Mouse (Mus musculus) stomach, embryonic 14.5 days (tissue): Measurements from ENCODE around the gene Mtcl1. TPM values are rescaled to one million over a fixed set of nuclear protein-coding genes. Genes with fewer than 3 reads are reported as not detected.

ENCODE experiments used
- ATAC-seq: fragments of 200-750 bp; cut with Nextera tagmentation; 2 replicates; pipeline ENCODE4 v1.8.0; 2017; ENCODE audit warnings: low read depth, moderate TSS enrichment; ENCODE audit not compliant: insufficient number of reproducible peaks, insufficient read depth, low FRiP score
- H3K27ac ChIP-seq: fragments of 300-500 bp; sonication (generic); 2 replicates; pipeline ENCODE4 v1.5.1; 2014; ENCODE audit warnings: mild to moderate bottlenecking, low read length, moderate library complexity, mixed read lengths
- H3K27me3 ChIP-seq: fragments of 300-500 bp; sonication (generic); 2 replicates; pipeline ENCODE4 v1.6.1; 2014; ENCODE audit warnings: low read length, control low read depth, mixed read lengths; ENCODE audit not compliant: control insufficient read depth, insufficient read depth
- H3K36me3 ChIP-seq: fragments of 300-500 bp; sonication (generic); 2 replicates; pipeline ENCODE4 v1.6.1; 2014; ENCODE audit warnings: mild to moderate bottlenecking, control low read depth, low read length, moderate library complexity, mixed read lengths; ENCODE audit not compliant: control insufficient read depth, insufficient read depth
- H3K4me1 ChIP-seq: fragments of 300-500 bp; sonication (generic); 2 replicates; pipeline ENCODE4 v1.6.1; 2014; ENCODE audit warnings: low read length, control low read depth, mixed read lengths; ENCODE audit not compliant: control insufficient read depth, insufficient read depth
- H3K4me2 ChIP-seq: fragments of 300-500 bp; sonication (generic); replicated peaks from 2 replicates; pipeline ENCODE4 v1.6.1; 2014; ENCODE audit warnings: low read depth, low read length, control low read depth
- H3K4me3 ChIP-seq: fragments of 300-500 bp; sonication (generic); 2 replicates; pipeline ENCODE4 v1.5.1; 2014; ENCODE audit warnings: low read depth, low read length, control low read depth
- H3K9ac ChIP-seq: fragments of 300-500 bp; sonication (generic); replicated peaks from 2 replicates; pipeline ENCODE4 v1.6.1; 2014; ENCODE audit warnings: low read depth, mild to moderate bottlenecking, control low read depth, low read length, moderate library complexity, mixed read lengths
- H3K9me3 ChIP-seq: fragments of 300-500 bp; sonication (generic); 2 replicates; pipeline ENCODE4 v1.6.1; 2016; ENCODE audit warnings: low read depth, low read length, control low read depth; ENCODE audit not compliant: control insufficient read depth
- WGBS: fragments of 180-500 bp; shearing (Covaris S2); extraction: QIAGEN DNeasy Blood & Tissue Kit; methylation state at CpG from one replicate; pipeline ENCODE4 v1.1.7; 2014; 5-methylcytosine and 5-hydroxymethylcytosine counted together
- polyA plus RNA-seq: library from polyadenylated mRNA; unstranded; fragments of >200 nt; fragmentation: Nextera tagmentation; extraction: Ambion mirVana; gene quantifications from 2 replicates; pipeline ENCODE4 v1.2.1, GENCODE M21; 2014

Mtcl1 gene
- polyA plus RNA-seq, 1 experiment from 2014 or later, result 14.7 TPM

GRCm38 (mm10) chr17:66325440-66326203 lies 123.9 kb downstream of the Mtcl1 start:
- ATAC-seq, result no peak
- peaks cover 6% of the 10 kb centered on the region for H3K4me1 ChIP-seq
- H3K27me3 ChIP-seq, result no peaks in the 10 kb centered on the region
- no peak overlapping the region for H3K4me3 ChIP-seq
- no peaks in the 10 kb centered on the region for H3K9me3 ChIP-seq
- no peak overlapping the region for H3K4me2 ChIP-seq
- H3K9ac ChIP-seq, result no peak overlapping the region
- H3K36me3 ChIP-seq, result no peaks in the 10 kb centered on the region
- H3K27ac ChIP-seq, result no peak overlapping the region
- WGBS, result 45% methylated on average over 14 of the region's 14 CpGs

DNA sequence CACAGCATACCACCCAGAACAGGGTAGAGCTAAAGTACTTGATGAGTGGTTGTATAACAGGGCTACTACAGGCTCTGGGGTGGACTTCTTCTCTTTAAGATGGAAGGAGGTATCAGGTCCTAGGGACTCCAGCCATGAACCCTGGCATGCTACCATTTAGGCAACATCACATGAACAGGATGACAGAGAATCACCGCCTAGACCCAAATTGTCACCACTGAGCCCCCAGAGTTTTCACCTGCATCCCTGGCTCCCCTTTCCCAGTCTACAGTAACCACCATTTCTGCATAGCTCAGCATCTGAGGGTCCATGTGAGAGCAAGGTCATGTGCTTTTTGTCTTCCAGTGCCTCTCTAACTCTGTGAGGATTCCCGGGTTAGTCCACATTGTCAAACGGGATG lies 124.7 kb downstream of the Mtcl1 start:
- Histone ChIP-seq H3K4me3 (no peak overlapping the region), H3K27ac (no peak overlapping the region), H3K27me3 (no peaks in the 10 kb centered on the region), H3K9ac (no peak overlapping the region), H3K4me2 (no peak overlapping the region), H3K4me1 (peaks cover 6% of the 10 kb centered on the region), H3K9me3 (no peaks in the 10 kb centered on the region), H3K36me3 (no peaks in the 10 kb centered on the region)
- no peak for ATAC-seq
- 83% methylated on average over 3 of the region's 3 CpGs for WGBS

DNA sequence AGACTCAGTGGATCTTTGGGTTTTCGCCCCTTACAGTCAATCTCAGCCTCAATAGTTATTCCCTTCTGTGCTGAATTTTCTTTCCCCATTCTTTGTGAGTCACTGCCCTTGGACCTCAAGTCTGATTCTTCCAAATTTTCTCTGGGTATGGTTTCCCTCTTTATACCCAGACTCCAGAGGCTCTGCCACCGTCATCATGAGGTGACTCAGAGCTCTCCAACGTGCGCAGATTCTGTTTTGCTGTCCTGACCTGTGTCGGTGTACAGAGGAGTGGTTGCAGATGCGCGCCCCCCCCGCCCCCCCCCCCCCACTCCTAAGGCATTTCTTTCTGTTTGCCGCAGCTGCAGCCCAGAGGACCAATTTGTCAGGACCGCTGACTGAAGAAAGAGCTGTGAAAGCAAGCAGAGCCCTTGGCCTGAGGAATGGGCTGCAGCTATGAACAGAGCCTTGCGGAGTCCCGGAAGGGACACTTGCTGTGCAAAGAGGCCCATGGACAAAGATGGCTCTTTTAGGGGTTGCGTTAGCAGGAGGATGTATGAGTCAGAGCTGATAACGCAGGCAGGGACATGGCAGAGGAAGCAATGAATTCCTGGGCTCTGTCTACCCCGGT lies 126.8 kb downstream of the Mtcl1 start:
- H3K36me3 ChIP-seq, result no peaks in the 10 kb centered on the region
- no peak for ATAC-seq
- H3K27ac ChIP-seq, result no peak overlapping the region
- no peaks in the 10 kb centered on the region for H3K27me3 ChIP-seq
- WGBS, result 55% methylated on average over 15 of the region's 15 CpGs
- H3K4me3 ChIP-seq, result no peak overlapping the region
- no peak overlapping the region for H3K9ac ChIP-seq
- peaks cover 6% of the 10 kb centered on the region for H3K4me1 ChIP-seq
- H3K4me2 ChIP-seq, result no peak overlapping the region
- H3K9me3 ChIP-seq, result no peaks in the 10 kb centered on the region

DNA sequence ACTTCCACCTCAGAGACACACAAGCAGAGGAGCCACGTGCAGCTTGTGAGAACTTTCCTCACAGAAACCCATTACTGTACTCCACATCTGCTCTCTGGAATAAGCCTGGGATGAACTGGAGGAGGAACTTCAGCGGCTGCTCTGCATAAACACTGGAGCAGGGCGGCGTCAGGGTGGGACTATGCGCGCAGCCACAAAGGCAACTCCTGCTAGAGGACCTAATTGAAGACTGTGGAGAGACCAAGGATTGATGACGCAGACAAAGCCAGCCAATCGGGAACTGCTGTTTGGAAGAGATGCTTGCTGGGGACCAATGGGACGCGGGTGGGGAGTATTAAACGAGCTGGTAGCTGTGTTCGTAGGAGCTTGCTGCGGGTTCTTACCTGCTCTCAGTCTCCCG lies 127.6 kb downstream of the Mtcl1 start:
- H3K4me1 ChIP-seq, result peaks cover 6% of the 10 kb centered on the region
- no peaks in the 10 kb centered on the region for H3K27me3 ChIP-seq
- no peak overlapping the region for H3K4me2 ChIP-seq
- WGBS, result 72% methylated on average over 14 of the region's 14 CpGs
- H3K9ac ChIP-seq, result no peak overlapping the region
- no peak; the same call in 1 of the 2 replicates for ATAC-seq
- H3K36me3 ChIP-seq, result no peaks in the 10 kb centered on the region
- H3K4me3 ChIP-seq, result no peak overlapping the region
- H3K9me3 ChIP-seq, result no peaks in the 10 kb centered on the region
- no peak overlapping the region for H3K27ac ChIP-seq

DNA sequence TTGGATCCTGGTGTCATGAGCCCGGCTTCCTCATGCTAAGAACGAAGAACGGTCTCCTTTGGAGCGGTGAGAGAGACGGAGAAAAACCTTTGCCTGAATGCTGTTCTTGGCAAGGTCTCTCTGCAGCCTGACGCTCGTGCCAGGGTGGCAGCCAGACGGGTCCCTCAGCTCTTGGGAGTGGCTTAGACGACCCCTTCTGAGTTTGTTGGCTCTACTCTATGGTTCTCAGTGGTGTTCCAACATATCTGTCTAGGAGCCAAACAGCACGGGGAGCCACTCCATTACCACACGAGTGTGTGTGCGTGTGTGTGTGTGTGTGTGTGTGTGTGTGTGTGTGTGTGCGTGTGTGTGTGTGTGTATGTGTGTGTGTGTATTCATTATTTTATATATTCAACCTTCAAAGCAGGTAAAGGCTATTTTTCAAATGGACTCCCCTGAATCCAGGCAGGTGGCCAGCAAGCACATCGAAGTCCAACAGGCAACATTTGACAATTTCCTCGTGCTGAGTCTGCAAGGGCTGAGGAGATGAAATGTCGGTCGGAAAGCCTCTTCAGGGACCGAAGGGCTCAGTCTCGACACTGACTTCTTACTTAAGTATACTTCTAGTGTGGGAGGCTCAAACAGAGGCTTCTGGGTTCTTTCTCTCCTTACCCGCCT lies 128.7 kb downstream of the Mtcl1 start:
- H3K4me1 ChIP-seq, result peaks cover 8% of the 10 kb centered on the region
- H3K4me2 ChIP-seq, result no peak overlapping the region
- ATAC-seq, result no peak
- H3K9ac ChIP-seq, result no peak overlapping the region
- no peak overlapping the region for H3K4me3 ChIP-seq
- H3K27me3 ChIP-seq, result no peaks in the 10 kb centered on the region
- no peak overlapping the region for H3K27ac ChIP-seq
- no peaks in the 10 kb centered on the region for H3K9me3 ChIP-seq
- WGBS, result 71% methylated on average over 20 of the region's 20 CpGs
- no peaks in the 10 kb centered on the region for H3K36me3 ChIP-seq

- Histone ChIP-seq H3K36me3 (no peaks in the 10 kb centered on the region), H3K4me2 (no peak overlapping the region), H3K27me3 (no peaks in the 10 kb centered on the region), H3K27ac (no peak overlapping the region), H3K4me3 (no peak overlapping the region), H3K9ac (no peak overlapping the region), H3K4me1 (peaks cover 13% of the 10 kb centered on the region), H3K9me3 (no peaks in the 10 kb centered on the region)
- WGBS, result 93% methylated on average over 3 of the region's 3 CpGs
- no peak for ATAC-seq
These were observed 131.5 kb downstream of the Mtcl1 start for GRCm38 (mm10) chr17:66318031-66318430.

DNA sequence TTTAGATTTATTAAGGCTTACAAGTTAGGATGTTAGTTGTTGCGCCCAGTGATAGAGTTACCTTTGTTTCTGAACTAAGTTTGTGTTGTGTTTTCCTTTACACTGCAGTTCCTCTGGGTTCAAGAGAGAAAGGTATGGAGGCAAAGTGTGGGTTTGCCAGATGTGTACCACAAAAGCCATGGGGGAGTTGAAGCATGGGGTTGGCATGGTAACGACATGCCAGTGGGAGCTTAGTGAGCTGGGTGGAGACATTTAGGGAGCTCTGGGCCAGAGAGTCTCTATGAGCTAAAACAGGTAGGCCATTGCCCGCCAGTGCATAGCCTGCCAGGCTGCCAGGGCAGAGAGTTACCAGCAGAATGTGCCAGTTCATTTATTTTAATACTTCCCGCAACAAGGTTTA lies 132.0 kb downstream of the Mtcl1 start:
- H3K27ac ChIP-seq, result no peak overlapping the region
- no peak overlapping the region for H3K4me3 ChIP-seq
- no peak overlapping the region for H3K9ac ChIP-seq
- H3K4me1 ChIP-seq, result peaks cover 13% of the 10 kb centered on the region
- H3K27me3 ChIP-seq, result no peaks in the 10 kb centered on the region
- H3K36me3 ChIP-seq, result no peaks in the 10 kb centered on the region
- no peak for ATAC-seq
- 92% methylated on average over 4 of the region's 4 CpGs for WGBS
- H3K4me2 ChIP-seq, result no peak overlapping the region
- H3K9me3 ChIP-seq, result no peaks in the 10 kb centered on the region

DNA sequence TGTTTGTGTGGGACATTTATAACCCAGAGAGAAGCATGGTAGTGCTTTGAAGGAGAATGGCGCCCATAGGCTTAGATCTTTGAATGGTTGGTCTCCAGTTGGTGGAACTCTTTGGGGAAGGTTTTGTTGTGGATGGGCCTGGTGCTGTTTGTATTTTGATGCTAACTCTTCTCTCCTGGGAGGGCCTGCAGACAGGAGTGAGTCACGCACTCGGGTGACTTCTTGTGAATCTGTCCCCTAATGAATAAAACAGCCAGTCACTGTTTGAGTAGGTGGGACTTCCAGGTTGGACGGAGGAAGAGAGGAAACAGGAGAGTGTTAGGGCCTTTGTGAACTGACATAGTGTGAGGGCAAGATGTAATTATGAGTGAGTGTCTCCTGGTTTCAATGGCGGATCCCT lies 132.4 kb downstream of the Mtcl1 start:
- no peak overlapping the region for H3K4me3 ChIP-seq
- ATAC-seq, result no peak
- no peak overlapping the region for H3K4me2 ChIP-seq
- H3K36me3 ChIP-seq, result no peaks in the 10 kb centered on the region
- H3K27me3 ChIP-seq, result no peaks in the 10 kb centered on the region
- WGBS, result 93% methylated on average over 5 of the region's 5 CpGs
- H3K9me3 ChIP-seq, result no peaks in the 10 kb centered on the region
- no peak overlapping the region for H3K9ac ChIP-seq
- peaks cover 13% of the 10 kb centered on the region for H3K4me1 ChIP-seq
- H3K27ac ChIP-seq, result no peak overlapping the region
